Mouse (Mus musculus) gonadal fat pad, adult 2 months (tissue): ENCODE measurements around the gene Grrp1. TPM values are rescaled to one million over a fixed set of nuclear protein-coding genes. Genes with fewer than 3 reads are reported as not detected.
A peak's percentile ranks its signal among the peaks of the same experiment; 100 is the strongest.

Source experiments
- DNase-seq: peaks from one replicate; pipeline ENCODE4 v3.0.0-alpha.2; 2012; ENCODE audit warnings: low read depth
- polyA plus RNA-seq: library from polyadenylated mRNA; depleted of rRNA; stranded (reverse); fragments of >200 nt; gene quantifications from 2 replicates; pipeline ENCODE4 v1.2.3, GENCODE M21; 2012; rRNA removed

Gene Grrp1
- polyA plus RNA-seq, 1 experiment = 15.6 TPM

- DNase-seq = no peak
Observed at GRCm38 (mm10) chr4:134245148-134245843, 8.6 kb downstream of the Grrp1 start, which contains the start of gene Zfp593. Gene Zfp593, minus strand, starts transcription at chr4:134245592.

GRCm38 (mm10) chr4:134243516-134244250, 10.2 kb downstream of the Grrp1 start, which contains the start of gene E130218I03Rik:
Gene E130218I03Rik, plus strand, starts transcription at chr4:134243662.
- DNase-seq = no peak

GRCm38 (mm10) chr4:134238686-134239085, 15.2 kb downstream of the Grrp1 start:
- no peak for DNase-seq

- peak; percentile 86 for DNase-seq
Observed at GRCm38 (mm10) chr4:134238279-134238651, 15.6 kb downstream of the Grrp1 start, which contains the start of gene Cnksr1. Gene Cnksr1, minus strand, starts transcription at chr4:134238399.

- DNase-seq = no peak
Observed at GRCm38 (mm10) chr4:134237582-134238278, 16.2 kb downstream of the Grrp1 start.

- no peak for DNase-seq
Observed at GRCm38 (mm10) chr4:134234876-134235275, 19.0 kb downstream of the Grrp1 start.

- no peak for DNase-seq
Observed at GRCm38 (mm10) chr4:134230431-134230830, 23.5 kb downstream of the Grrp1 start.

- DNase-seq = no peak
Observed at GRCm38 (mm10) chr4:134227194-134227593, 26.7 kb downstream of the Grrp1 start, which contains the start of gene Catsper4. Gene Catsper4, minus strand, starts transcription at chr4:134227383.

GRCm38 (mm10) chr4:134222793-134223600, 30.9 kb downstream of the Grrp1 start:
- DNase-seq = no peak

GRCm38 (mm10) chr4:134206488-134207053, 47.3 kb downstream of the Grrp1 start:
- no peak for DNase-seq

GRCm38 (mm10) chr4:134203340-134203896, 50.5 kb downstream of the Grrp1 start:
- DNase-seq = no peak

GRCm38 (mm10) chr4:134202904-134203303, 51.0 kb downstream of the Grrp1 start, which contains the start of gene Gm7534:
Gene Gm7534, minus strand, starts transcription at chr4:134203004.
- no peak for DNase-seq

Other genes with a start within 250 kb of the Grrp1 start
- not detected in 2 replicates for gene Lin28a, start 235.3 kb downstream of the Grrp1 start, polyA plus RNA-seq
- gene Zfp683, start 200.3 kb downstream of the Grrp1 start, polyA plus RNA-seq = 0.42 and 0.84 TPM in 2 replicates
- 3.1 and 4.5 TPM in 2 replicates for gene Crybg2, start 193.3 kb downstream of the Grrp1 start, polyA plus RNA-seq
- gene Cd52, start 159.0 kb downstream of the Grrp1 start, polyA plus RNA-seq = 1,433 and 3,556 TPM in 2 replicates
- 22.2 and 28.3 TPM in 2 replicates for gene Ubxn11, start 151.5 kb downstream of the Grrp1 start, polyA plus RNA-seq
- 935 and 1,090 TPM in 2 replicates for gene Sh3bgrl3, start 125.3 kb downstream of the Grrp1 start, polyA plus RNA-seq
- 21.3 and 29.8 TPM in 2 replicates for gene Cep85, start 67.0 kb downstream of the Grrp1 start, polyA plus RNA-seq
- gene Gm7534, start 51.1 kb downstream of the Grrp1 start, polyA plus RNA-seq = not detected in 2 replicates
- gene Catsper4, start 26.7 kb downstream of the Grrp1 start, polyA plus RNA-seq = 0.23 and 0.56 TPM in 2 replicates
- gene Cnksr1, start 15.7 kb downstream of the Grrp1 start, polyA plus RNA-seq = 8.7 and 10.3 TPM in 2 replicates
- gene E130218I03Rik, start 10.4 kb downstream of the Grrp1 start, polyA plus RNA-seq = 0.05 TPM in 1 of 2 replicates, not detected in the other
- 8.7 and 8.9 TPM in 2 replicates for gene Zfp593, start 8.5 kb downstream of the Grrp1 start, polyA plus RNA-seq
- gene Gm30191, start 7.2 kb downstream of the Grrp1 start, polyA plus RNA-seq = not detected in 2 replicates
- gene Pdik1l, start 33.8 kb upstream of the Grrp1 start, polyA plus RNA-seq = 6.8 and 8.3 TPM in 2 replicates
- gene Trim63, start 61.0 kb upstream of the Grrp1 start, polyA plus RNA-seq = 1.0 and 1.1 TPM in 2 replicates
- gene Slc30a2, start 89.1 kb upstream of the Grrp1 start, polyA plus RNA-seq = 41.8 and 53.7 TPM in 2 replicates
- gene Extl1, start 129.7 kb upstream of the Grrp1 start, polyA plus RNA-seq = 2.7 and 3.2 TPM in 2 replicates
- gene Pafah2, start 142.2 kb upstream of the Grrp1 start, polyA plus RNA-seq = 47.4 and 66.4 TPM in 2 replicates
- 3.5 and 7.7 TPM in 2 replicates for gene Stmn1, start 214.2 kb upstream of the Grrp1 start, polyA plus RNA-seq
- gene Paqr7, start 242.6 kb upstream of the Grrp1 start, polyA plus RNA-seq = 37.7 and 48.2 TPM in 2 replicates